Mouse (Mus musculus) olfactory bulb, adult 2 months (tissue): Measurements from ENCODE around the gene Dlgap4. TPM values are rescaled to one million over a fixed set of nuclear protein-coding genes. Genes with fewer than 3 reads are reported as not detected.

Source experiments
- H3K27ac ChIP-seq: fragments of 200-500 bp; 2 replicates; pipeline ENCODE4 v1.5.1; 2012; ENCODE audit warnings: low read depth, low read length; ENCODE audit not compliant: insufficient read depth
- H3K4me1 ChIP-seq: fragments of 200-500 bp; 2 replicates; pipeline ENCODE4 v1.6.1; 2012; ENCODE audit warnings: low read length; ENCODE audit not compliant: control insufficient read depth, insufficient read depth
- H3K4me3 ChIP-seq: fragments of 200-500 bp; 2 replicates; pipeline ENCODE4 v1.5.1; 2012; ENCODE audit warnings: mild to moderate bottlenecking, low read depth, low read length, moderate library complexity; ENCODE audit not compliant: insufficient read depth
- CTCF ChIP-seq: fragments of 200-500 bp; IDR thresholded peaks from 2 replicates; pipeline ENCODE4 v1.5.1; 2012; ENCODE audit warnings: low read depth, mild to moderate bottlenecking, low read length, moderate library complexity; ENCODE audit not compliant: insufficient read depth
- POLR2A ChIP-seq: fragments of 200-500 bp; IDR thresholded peaks from 2 replicates; pipeline ENCODE4 v1.6.1; 2012; ENCODE audit warnings: mild to moderate bottlenecking, low read depth, low read length, moderate library complexity; ENCODE audit not compliant: insufficient read depth
- WGBS: fragments of 180-500 bp; shearing (Covaris S2); methylation state at CpG from one replicate; pipeline ENCODE4 v1.1.7; 2018; 5-methylcytosine and 5-hydroxymethylcytosine counted together
- polyA plus RNA-seq: library from polyadenylated mRNA; stranded (reverse); fragments of >200 nt; gene quantifications from 2 replicates; pipeline ENCODE4 v1.2.4, GENCODE M21; 2012; ENCODE audit warnings: low replicate concordance; ENCODE audit not compliant: missing spikeins, insufficient read depth, insufficient read length

Gene Dlgap4
- polyA plus RNA-seq, 1 experiment, result not detected

- TF ChIP-seq CTCF, result no peak
- no peak for TF ChIP-seq POLR2A
- Histone ChIP-seq H3K27ac (no peak overlapping the region), H3K4me3 (no peak overlapping the region), H3K4me1 (peaks cover 64% of the 10 kb centered on the region)
- 57% methylated on average over 3 of the region's 3 CpGs for WGBS
Measured at GRCm38 (mm10) chr2:156743248-156743647, 129.7 kb downstream of the Dlgap4 start.

- 37% methylated on average over 5 of the region's 5 CpGs for WGBS
- Histone ChIP-seq H3K4me1 (peaks cover 72% of the 10 kb centered on the region), H3K4me3 (no peak overlapping the region), H3K27ac (no peak overlapping the region)
- TF ChIP-seq CTCF, result no peak
- no peak for TF ChIP-seq POLR2A
Measured at GRCm38 (mm10) chr2:156744414-156744813, 130.9 kb downstream of the Dlgap4 start.

GRCm38 (mm10) chr2:156747315-156747714, 133.8 kb downstream of the Dlgap4 start:
- TF ChIP-seq POLR2A (no peak), CTCF (no peak)
- WGBS, result 76% methylated on average over 3 of the region's 3 CpGs
- Histone ChIP-seq H3K4me3 (no peak overlapping the region), H3K4me1 (peaks cover 48% of the 10 kb centered on the region), H3K27ac (no peak overlapping the region)

- TF ChIP-seq CTCF, result no peak
- no peak for TF ChIP-seq POLR2A
- Histone ChIP-seq H3K4me1 (peaks cover 42% of the 10 kb centered on the region), H3K27ac (no peak overlapping the region), H3K4me3 (no peak overlapping the region)
- WGBS, result 89% methylated on average over 8 of the region's 8 CpGs
Measured at GRCm38 (mm10) chr2:156749687-156750086, 136.2 kb downstream of the Dlgap4 start.

- WGBS, result 73% methylated on average over 9 of the region's 9 CpGs
- TF ChIP-seq POLR2A (no peak), CTCF (no peak)
- Histone ChIP-seq H3K4me3 (no peak overlapping the region), H3K27ac (no peak overlapping the region), H3K4me1 (peaks cover 17% of the 10 kb centered on the region)
Measured at GRCm38 (mm10) chr2:156756937-156757336, 143.4 kb downstream of the Dlgap4 start.

- 85% methylated on average over 5 of the region's 5 CpGs for WGBS
- no peak overlapping the region for H3K27ac ChIP-seq
- H3K4me1 ChIP-seq, result peaks cover 31% of the 10 kb centered on the region
- TF ChIP-seq CTCF (no peak), POLR2A (no peak)
- H3K4me3 ChIP-seq, result no peak overlapping the region
Measured at GRCm38 (mm10) chr2:156760843-156761505, 147.5 kb downstream of the Dlgap4 start.

GRCm38 (mm10) chr2:156761521-156762278, 148.2 kb downstream of the Dlgap4 start:
- H3K27ac ChIP-seq, result 0 out of 2 replicates have a peak overlapping the region, but pooled peaks have one; percentile 25
- TF ChIP-seq POLR2A (no peak), CTCF (no peak)
- H3K4me3 ChIP-seq, result no peak overlapping the region
- peaks cover 38% of the 10 kb centered on the region for H3K4me1 ChIP-seq
- WGBS, result 83% methylated on average over 17 of the region's 17 CpGs

- Histone ChIP-seq H3K4me3 (no peak overlapping the region), H3K27ac (peak overlapping the region; percentile 45; the same call in 1 of the 2 replicates), H3K4me1 (peaks cover 36% of the 10 kb centered on the region)
- 50% methylated on average over 21 of the region's 21 CpGs for WGBS
- TF ChIP-seq POLR2A (no peak), CTCF (no peak)
Measured at GRCm38 (mm10) chr2:156762499-156762898, 149.0 kb downstream of the Dlgap4 start.

GRCm38 (mm10) chr2:156763101-156763500, 149.6 kb downstream of the Dlgap4 start:
- TF ChIP-seq CTCF (no peak), POLR2A (no peak)

More at GRCm38 (mm10) chr2:156763101-156763500, 149.6 kb downstream of the Dlgap4 start:
- Histone ChIP-seq H3K4me3 (no peak overlapping the region), H3K4me1 (peaks cover 36% of the 10 kb centered on the region), H3K27ac (no peak overlapping the region)
- WGBS, result 33% methylated on average over 11 of the region's 11 CpGs
